In genomic region chr13:96532176-96532575, GRCm38 (mm10) we compare ENCODE assay signal across 36 mouse cellular contexts. TPM values are rescaled to one million over a fixed set of nuclear protein-coding genes. Genes with fewer than 3 reads are reported as not detected.
DNase-seq lines count a peak whose midpoint lies in the region; ATAC-seq and TF ChIP-seq lines count a peak whose summit lies in the region.
"Had no signal": no experiment of that assay in that cellular context is flagged by ENCODE, and none has a peak within 500 bp of the region (broad histone marks: within the 10 kb centered on the region; RNA-seq: fewer than 3 reads in every experiment).

No protein-coding gene starts in this region.

- no peaks in the 10 kb centered on the region for H3K36me3 ChIP-seq in kidney, adult 2 months (ENCODE audit: control insufficient read depth, insufficient read depth, low read length)
- H3K36me3 ChIP-seq in testis, adult 2 months (ENCODE audit: control insufficient read depth, insufficient read depth, low read length): no peaks in the 10 kb centered on the region
- H3K36me3 ChIP-seq: forebrain, embryonic 15.5 days; intestine, embryonic 15.5 days had no signal

- no peak for ATAC-seq in erythroblast, adult 5-6 weeks (replicated peaks; ENCODE audit: low FRiP score, poor library complexity, severe bottlenecking)
- ATAC-seq: forebrain, embryonic 15.5 days; hindbrain, embryonic 16.5 days; intestine, embryonic 15.5 days; Patski had no signal

- DNase-seq in gastrocnemius, adult 18-20 months (ENCODE audit: low spot score): peak; percentile 14
- no peak for DNase-seq in gastrocnemius, adult 8-10 months (ENCODE audit: low spot score in 2 of 2)
- peak; percentile 57 for DNase-seq in kidney, adult 2 months
- no peak for DNase-seq in kidney, postnatal 10 days
- no peak for DNase-seq in testis, postnatal 10 days (ENCODE audit: low spot score)
- DNase-seq: adrenal gland, postnatal 14 days; cerebellum, adult 18-20 months; gastrocnemius, postnatal 10 days; heart, postnatal 14 days; layer of hippocampus, postnatal 36 days; left cerebral cortex, postnatal 4 days; lung, embryonic 14.5 days; lung, postnatal 14 days; midbrain, embryonic 14.5 days; thymus, postnatal 14 days had no signal

- no peak overlapping the region for H3K4me3 ChIP-seq in kidney, adult 2 months (ENCODE audit: insufficient read depth, low read depth, low read length)
- H3K4me3 ChIP-seq in testis, adult 2 months (ENCODE audit: control insufficient read depth, low read depth, low read length): no peak overlapping the region
- H3K4me3 ChIP-seq: forebrain, embryonic 10.5 days; forebrain, embryonic 15.5 days; intestine, embryonic 15.5 days had no signal

- TF ChIP-seq CTCF in kidney, adult 2 months (conservative IDR thresholded peaks at IDR 0.05; ENCODE audit: insufficient read depth, insufficient read length, low read depth, low read length): no peak
- no peak for TF ChIP-seq CTCF in testis, adult 2 months (IDR thresholded peaks at IDR 0.05; ENCODE audit: control insufficient read depth, insufficient read depth, insufficient replicate concordance, low read depth, low read length)

- peaks cover 5% of the 10 kb centered on the region; the same call in 1 of the 2 replicates for H3K4me1 ChIP-seq in kidney, adult 2 months (ENCODE audit: control insufficient read depth, insufficient read depth, low read length)
- peaks cover 15% of the 10 kb centered on the region for H3K4me1 ChIP-seq in testis, adult 2 months (ENCODE audit: control insufficient read depth, insufficient read depth, low read length)
- H3K4me1 ChIP-seq: forebrain, embryonic 15.5 days had no signal

- no peak for TF ChIP-seq POLR2A in kidney, adult 2 months (IDR thresholded peaks at IDR 0.05; ENCODE audit: low read depth, low read length)
- no peak for TF ChIP-seq POLR2A in testis, adult 2 months (IDR thresholded peaks at IDR 0.05; ENCODE audit: control insufficient read depth, low read depth, low read length)

- H3K27ac ChIP-seq in kidney, adult 2 months (ENCODE audit: insufficient read depth, low read depth, low read length): no peak overlapping the region
- H3K27ac ChIP-seq in testis, adult 2 months (ENCODE audit: control insufficient read depth, insufficient read depth, low read depth, low read length): peak overlapping the region; percentile 78
- H3K27ac ChIP-seq: forebrain, embryonic 10.5 days; forebrain, embryonic 15.5 days; intestine, embryonic 15.5 days; liver, embryonic 14.5 days had no signal

- H3K27me3 ChIP-seq in kidney, adult 2 months (replicated peaks; ENCODE audit: control insufficient read depth, insufficient read depth, low read length): no peaks in the 10 kb centered on the region
- no peaks in the 10 kb centered on the region for H3K27me3 ChIP-seq in testis, adult 2 months (ENCODE audit: control insufficient read depth, insufficient read depth, low read length)
- H3K27me3 ChIP-seq: forebrain, embryonic 15.5 days; intestine, embryonic 15.5 days; Patski had no signal

- 71% methylated on average over 6 of the region's 6 CpGs for WGBS in kidney, adult 2 months

RNA-seq across cellular contexts. Expression of gene Polk, which starts 10.2 kb away (rescaled TPM):
- total RNA-seq in gastrocnemius, adult 18-20 months (2021): 1 to 10 TPM; 4.9 to 5.2 TPM
- 1 to 10 TPM; 3.3 to 8.9 (median 5.9) TPM for total RNA-seq in gastrocnemius, adult 8-10 months (2022)
- polyA plus RNA-seq in kidney, adult 2 months (2012; rRNA removed): 1.7 and 1.9 TPM in 2 replicates
- polyA plus RNA-seq in testis, adult 2 months (2012; rRNA removed): 14.1 and 17.0 TPM in 2 replicates
- total RNA-seq in erythroblast, adult 5-6 weeks (2015; ENCODE audit: low replicate concordance): 0.58 and 5.6 TPM in 2 replicates
- 3.3 and 6.6 TPM in 2 replicates for total RNA-seq in erythroblast, adult 5-6 weeks (2017; ENCODE audit: low replicate concordance)

RNA-seq across cellular contexts. Expression of gene Col4a3bp, which starts 10.2 kb away (rescaled TPM):
- 10 to 100 TPM; 40.3 to 41.8 TPM for total RNA-seq in gastrocnemius, adult 18-20 months (2021)
- 10 to 100 TPM; 44.9 to 59.9 (median 46.6) TPM for total RNA-seq in gastrocnemius, adult 8-10 months (2022)
- polyA plus RNA-seq in kidney, adult 2 months (2012; rRNA removed): 13.1 and 13.6 TPM in 2 replicates
- 53.9 and 59.6 TPM in 2 replicates for polyA plus RNA-seq in testis, adult 2 months (2012; rRNA removed)
- total RNA-seq in erythroblast, adult 5-6 weeks (2015; ENCODE audit: low replicate concordance): 42.3 and 56.6 TPM in 2 replicates
- 45.4 and 57.6 TPM in 2 replicates for total RNA-seq in erythroblast, adult 5-6 weeks (2017; ENCODE audit: low replicate concordance)

RNA-seq across cellular contexts. Expression of gene Gm17622, which starts 41.6 kb away (rescaled TPM):
- total RNA-seq in gastrocnemius, adult 18-20 months (2021): not detected
- not detected for total RNA-seq in gastrocnemius, adult 8-10 months (2022)
- polyA plus RNA-seq in kidney, adult 2 months (2012; rRNA removed): not detected in 2 replicates
- not detected in 2 replicates for polyA plus RNA-seq in testis, adult 2 months (2012; rRNA removed)
- not detected in 2 replicates for total RNA-seq in erythroblast, adult 5-6 weeks (2015; ENCODE audit: low replicate concordance)
- not detected in 2 replicates for total RNA-seq in erythroblast, adult 5-6 weeks (2017; ENCODE audit: low replicate concordance)
- total RNA-seq: adrenal gland, postnatal 14 days; gastrocnemius, postnatal 10 days; granulocyte monocyte progenitor cell, adult 5-6 weeks; heart, postnatal 14 days; layer of hippocampus, postnatal 36 days; left cerebral cortex, postnatal 4 days; MEL; monocyte, adult 5-6 weeks had no signal
- polyA plus RNA-seq: embryonic facial prominence, embryonic 11.5 days; forebrain, embryonic 10.5 days; forebrain, embryonic 15.5 days; frontal cortex, adult 2 months; heart, embryonic 14.5 days; hindbrain, embryonic 11.5 days; hindbrain, embryonic 16.5 days; intestine, embryonic 15.5 days; large intestine, adult 2 months; limb, embryonic 14.5 days; liver, embryonic 14.5 days; lung, embryonic 14.5 days; midbrain, embryonic 14.5 days; neural tube, embryonic 14.5 days; Patski; small intestine, adult 2 months; stomach, embryonic 14.5 days; urinary bladder, adult 2 months had no signal

Comparison
In these comparisons a context has a peak if more than half of its experiments do, and no peak if none do; other contexts are left out.
1. DNase-seq: peak in gastrocnemius, adult 18-20 months (single experiment) and kidney, adult 2 months (single experiment); none in gastrocnemius, adult 8-10 months (0 of 2), kidney, postnatal 10 days (single experiment) and testis, postnatal 10 days (single experiment).